Mouse (Mus musculus) CH12.LX (cell line): ENCODE measurements at regions not wholly inside any gene's neighbourhood (a gene's known extent, or its start where the extent isn't known, plus 50 kb on each side); places are given as distances from the start of the nearest gene placed in this dataset.

ENCODE experiments used
- DNase-seq: peaks from one replicate; pipeline ENCODE4 v3.0.0-alpha.2; 2013; ENCODE audit errors: extremely low read depth
- H3K27ac ChIP-seq: 2 replicates; pipeline ENCODE4 v1.5.1; 2012; ENCODE audit warnings: low read depth, mild to moderate bottlenecking, control low read depth, moderate library complexity; ENCODE audit not compliant: insufficient read depth
- H3K27me3 ChIP-seq: replicated peaks from 2 replicates; pipeline ENCODE3; 2012; ENCODE audit warnings: inconsistent platforms
- H3K36me3 ChIP-seq, 2 experiments: replicated peaks in 1 of 2; 2 replicates each; pipeline versions ENCODE3 to v1.6.1; 2012; ENCODE audit warnings: inconsistent platforms in 1 of 2, low read length in 1 of 2, mild to moderate bottlenecking in 1 of 2, mixed read lengths in 1 of 2, moderate library complexity in 1 of 2; ENCODE audit not compliant: control insufficient read depth in 1 of 2, insufficient read depth in 1 of 2
- H3K4me1 ChIP-seq, 2 experiments: 2 replicates each; pipeline ENCODE4 v1.6.1; 2012; ENCODE audit warnings: inconsistent platforms in 1 of 2, moderate library complexity in 1 of 2; ENCODE audit not compliant: insufficient read depth in 2 of 2, control insufficient read depth in 1 of 2
- H3K4me2 ChIP-seq: 2 replicates; pipeline ENCODE4 v1.6.1; 2012; ENCODE audit warnings: low read depth, mild to moderate bottlenecking, control low read depth; ENCODE audit not compliant: poor library complexity, insufficient read depth, severe bottlenecking
- H3K4me3 ChIP-seq, 3 experiments: fragments of 150-350 bp in 1 of 3; sonication (generic) in 1 of 3; replicated peaks in 1 of 3; 2 replicates each; pipeline versions ENCODE3 to v1.5.1; 2011 to 2012; ENCODE audit warnings: low read depth in 2 of 3, low read length in 2 of 3, mild to moderate bottlenecking in 2 of 3, moderate library complexity in 2 of 3, control low read depth in 1 of 3, improper control_type of control experiment in 1 of 3, inconsistent platforms in 1 of 3, mixed read lengths in 1 of 3; ENCODE audit not compliant: poor library complexity in 1 of 3
- H3K79me2 ChIP-seq: replicated peaks from 2 replicates; pipeline ENCODE4 v1.6.1; 2012; ENCODE audit warnings: mild to moderate bottlenecking, moderate library complexity; ENCODE audit not compliant: control insufficient read depth, poor library complexity, insufficient read depth, severe bottlenecking; ENCODE audit errors: extremely low read depth
- H3K9ac ChIP-seq: 2 replicates; pipeline ENCODE4 v1.6.1; 2012; ENCODE audit warnings: low read depth, mild to moderate bottlenecking, control low read depth, moderate library complexity; ENCODE audit not compliant: insufficient read depth
- H3K9me3 ChIP-seq: replicated peaks from 2 replicates; pipeline ENCODE3; 2012; ENCODE audit warnings: low read length, inconsistent platforms, mixed read lengths
- ELF1 ChIP-seq: IDR thresholded peaks from 2 replicates; pipeline ENCODE4 v1.6.1; 2014; ENCODE audit warnings: low read depth, mild to moderate bottlenecking, inconsistent platforms, low read length, improper control_type of control experiment
- EP300 ChIP-seq: IDR thresholded peaks from 2 replicates; pipeline ENCODE4 v1.6.1; 2011; ENCODE audit warnings: low read length, improper control_type of control experiment
- ETS1 ChIP-seq: conservative IDR thresholded peaks from 2 replicates; pipeline ENCODE4 v1.6.1; 2012; ENCODE audit warnings: low read depth, mild to moderate bottlenecking, inconsistent platforms, low read length, improper control_type of control experiment, moderate library complexity
- HCFC1 ChIP-seq: IDR thresholded peaks from 2 replicates; pipeline ENCODE4 v1.6.1; 2012; ENCODE audit warnings: low read depth, mild to moderate bottlenecking, inconsistent platforms, low read length, improper control_type of control experiment
- IRF4 ChIP-seq: IDR thresholded peaks from 2 replicates; pipeline ENCODE4 v1.6.1; 2014; ENCODE audit warnings: low read depth, mild to moderate bottlenecking, inconsistent platforms, low read length, improper control_type of control experiment
- JUN ChIP-seq: IDR thresholded peaks from 2 replicates; pipeline ENCODE4 v1.6.1; 2011; ENCODE audit warnings: low read depth, mild to moderate bottlenecking, low read length, improper control_type of control experiment, moderate library complexity; ENCODE audit not compliant: insufficient read depth
- JUND ChIP-seq: conservative IDR thresholded peaks from 2 replicates; pipeline ENCODE4 v1.6.1; 2011; ENCODE audit warnings: low read depth, low read length, improper control_type of control experiment
- KAT2A ChIP-seq: IDR thresholded peaks from 2 replicates; pipeline ENCODE4 v1.6.1; 2012; ENCODE audit warnings: low read length, improper control_type of control experiment, inconsistent platforms; ENCODE audit not compliant: insufficient replicate concordance
- MAX ChIP-seq: IDR thresholded peaks from 2 replicates; pipeline ENCODE4 v1.6.1; 2011; ENCODE audit warnings: low read length, improper control_type of control experiment
- MAZ ChIP-seq: IDR thresholded peaks from 2 replicates; pipeline ENCODE4 v1.6.1; 2012; ENCODE audit warnings: low read depth, mild to moderate bottlenecking, inconsistent platforms, low read length, improper control_type of control experiment, moderate library complexity
- MEF2A ChIP-seq: IDR thresholded peaks from 2 replicates; pipeline ENCODE4 v1.6.1; 2014; ENCODE audit warnings: low read depth, mild to moderate bottlenecking, inconsistent platforms, low read length, improper control_type of control experiment, borderline replicate concordance
- MYC ChIP-seq: IDR thresholded peaks from 2 replicates; pipeline ENCODE4 v1.6.1; 2011; ENCODE audit warnings: low read depth, mild to moderate bottlenecking, improper control_type of control experiment, low read length
- RAD21 ChIP-seq: IDR thresholded peaks from 2 replicates; pipeline ENCODE4 v1.6.1; 2011; ENCODE audit warnings: low read depth, mild to moderate bottlenecking, low read length, improper control_type of control experiment, moderate library complexity
- RCOR1 ChIP-seq: conservative IDR thresholded peaks from 2 replicates; pipeline ENCODE4 v1.6.1; 2012; ENCODE audit warnings: low read depth, mild to moderate bottlenecking, inconsistent platforms, low read length, improper control_type of control experiment
- SIN3A ChIP-seq: IDR thresholded peaks from 2 replicates; pipeline ENCODE4 v1.6.1; 2012; ENCODE audit warnings: low read length, improper control_type of control experiment, inconsistent platforms
- UBTF ChIP-seq: IDR thresholded peaks from 2 replicates; pipeline ENCODE4 v1.6.1; 2012; ENCODE audit warnings: low read depth, mild to moderate bottlenecking, inconsistent platforms, low read length, improper control_type of control experiment, moderate library complexity
- USF1 ChIP-seq: IDR thresholded peaks from 2 replicates; pipeline ENCODE4 v1.6.1; 2014; ENCODE audit warnings: low read depth, mild to moderate bottlenecking, inconsistent platforms, low read length, improper control_type of control experiment
- USF2 ChIP-seq: conservative IDR thresholded peaks from 2 replicates; pipeline ENCODE4 v1.6.1; 2011; ENCODE audit warnings: low read depth, low read length, improper control_type of control experiment
- dilution Hi-C: fragments of 300-500 bp; cut with MboI; formaldehyde crosslinking; loops from 2 replicates; pipeline ENCODE4 v1.14.3; 2020; ENCODE audit warnings: low sequenced_read_pairs; ENCODE audit not compliant: extremely low pct_unique_long_range_greater_than_20kb, extremely low pct_ligation_motif_present
- in situ Hi-C: fragments of 300-500 bp; cut with MboI; formaldehyde crosslinking; loops from 3 replicates; pipeline ENCODE4 v1.14.3; 2019; ENCODE audit warnings: low sequenced_read_pairs, low pct_ligation_motif_present, low pct_unique_long_range_greater_than_20kb, mixed read lengths

DNA sequence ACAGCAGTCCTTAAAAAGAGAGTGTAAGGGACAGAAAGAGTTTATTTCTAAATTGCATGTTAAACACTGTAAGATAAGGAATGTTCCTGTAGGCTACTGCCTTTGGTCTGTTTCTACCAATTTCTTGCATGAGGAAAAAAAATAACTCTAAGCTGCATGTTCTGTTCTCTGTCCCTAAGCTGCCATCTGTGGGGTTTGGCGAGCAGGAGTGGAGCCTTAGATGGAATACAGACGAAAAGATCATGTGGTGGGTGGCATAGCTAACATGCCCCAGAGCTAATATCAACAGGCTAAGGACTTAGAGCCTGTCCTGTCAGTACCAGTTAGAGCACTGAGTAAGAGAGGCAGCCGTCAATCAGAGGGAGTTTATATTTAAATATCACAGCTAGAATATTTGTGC is 590.1 kb downstream of the Zfp706 start:
- H3K27me3 ChIP-seq = no peaks in the 10 kb centered on the region
- in situ Hi-C loops = no loop called here

GRCm38 (mm10) chr15:36415552-36416249 is 591.9 kb downstream of the Zfp706 start:
- in situ Hi-C loops (no loop called here), dilution Hi-C loops (no loop called here)
- no peak overlapping the region for H3K4me3 ChIP-seq
- H3K4me2 ChIP-seq = no peak overlapping the region
- no peaks in the 10 kb centered on the region for H3K9me3 ChIP-seq
- no peak overlapping the region for H3K9ac ChIP-seq
- H3K27ac ChIP-seq = no peak overlapping the region
- no peaks in the 10 kb centered on the region for H3K36me3 ChIP-seq
- H3K4me1 ChIP-seq = peaks cover 5 to 18% of the 10 kb centered on the region in 2 experiments
- H3K27me3 ChIP-seq = no peaks in the 10 kb centered on the region
- peak; percentile 8 for DNase-seq
- TF ChIP-seq ETS1 (no peak), EP300 (peak; percentile 63), JUND (peak; percentile 77), JUN (peak; percentile 39), IRF4 (peak; percentile 84)
- H3K79me2 ChIP-seq = no peaks in the 10 kb centered on the region

More for the DNA sequence above, 590.1 kb downstream of the Zfp706 start:
- dilution Hi-C loops = no loop called here
- no peak for DNase-seq
- H3K4me1 ChIP-seq = peaks cover 5 to 33% of the 10 kb centered on the region in 2 experiments
- H3K79me2 ChIP-seq = no peaks in the 10 kb centered on the region
- no peak overlapping the region for H3K27ac ChIP-seq
- H3K4me3 ChIP-seq = no peak overlapping the region
- no peak overlapping the region for H3K4me2 ChIP-seq
- no peaks in the 10 kb centered on the region for H3K9me3 ChIP-seq
- no peak for TF ChIP-seq RCOR1
- no peak for TF ChIP-seq IRF4
- no peak for TF ChIP-seq MAX
- no peak for TF ChIP-seq HCFC1
- TF ChIP-seq ELF1 = no peak
- TF ChIP-seq MYC = no peak
- no peak for TF ChIP-seq SIN3A
- TF ChIP-seq MEF2A = no peak
- TF ChIP-seq UBTF = no peak
- no peak for TF ChIP-seq KAT2A
- no peak for TF ChIP-seq MAZ
- no peak for TF ChIP-seq JUND
- TF ChIP-seq USF2 = no peak
- TF ChIP-seq RAD21 = no peak
- TF ChIP-seq USF1 = no peak
- TF ChIP-seq, all 38 proteins: peak for 0
- Histone ChIP-seq H3K36me3 (no peaks in the 10 kb centered on the region), H3K9ac (no peak overlapping the region)
